Mouse (Mus musculus): Measurements from ENCODE around the gene Olfr938.

Gene Olfr938

DNA sequence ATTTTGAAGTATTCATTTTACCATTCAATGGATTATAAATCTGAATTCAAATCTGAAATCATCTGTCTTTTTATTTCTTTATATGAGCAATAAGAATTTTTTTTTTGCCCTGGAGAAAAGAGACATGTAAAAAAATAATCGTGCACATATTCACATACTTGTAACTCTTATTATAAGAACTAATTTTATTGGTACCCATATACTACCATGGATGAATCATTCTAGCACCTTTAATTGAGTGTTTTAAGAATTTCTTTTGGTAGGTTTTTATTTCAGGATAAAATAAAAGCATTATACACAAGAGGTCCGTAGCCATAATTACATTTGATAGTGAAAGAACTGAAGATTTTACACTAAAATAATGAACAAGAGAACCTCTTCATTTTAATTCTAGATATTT, at the start of gene Olfr938:
Gene Olfr938, minus strand, starts transcription at position 101 of the 400 bp plus-strand sequence.
- no peak for DNase-seq (ENCODE audit: low spot score in 2 of 2)

DNA sequence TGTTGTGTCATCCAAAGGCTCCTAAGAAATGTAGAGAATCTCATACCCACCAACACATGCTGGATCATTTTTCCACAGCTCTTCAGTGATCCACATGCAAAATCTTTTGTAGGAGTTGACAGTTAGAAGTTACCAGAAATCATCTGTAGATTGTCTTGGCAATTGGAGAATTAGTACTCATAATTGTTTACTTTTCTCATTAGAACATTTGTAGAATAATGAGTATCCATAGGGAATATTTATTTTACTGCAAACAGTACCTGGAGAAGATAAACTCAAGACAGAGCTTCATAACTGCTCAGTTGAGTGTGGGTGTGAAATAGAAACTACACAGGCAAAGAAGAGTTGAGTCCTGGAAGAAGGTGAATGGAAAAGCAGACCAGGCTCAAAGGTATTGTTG, 49.1 kb upstream of the Olfr938 start, which contains the start of gene Olfr27:
Gene Olfr27, plus strand, starts transcription at position 301 of the 400 bp plus-strand sequence.
- DNase-seq (ENCODE audit: low spot score in 2 of 2), result no peak

DNA sequence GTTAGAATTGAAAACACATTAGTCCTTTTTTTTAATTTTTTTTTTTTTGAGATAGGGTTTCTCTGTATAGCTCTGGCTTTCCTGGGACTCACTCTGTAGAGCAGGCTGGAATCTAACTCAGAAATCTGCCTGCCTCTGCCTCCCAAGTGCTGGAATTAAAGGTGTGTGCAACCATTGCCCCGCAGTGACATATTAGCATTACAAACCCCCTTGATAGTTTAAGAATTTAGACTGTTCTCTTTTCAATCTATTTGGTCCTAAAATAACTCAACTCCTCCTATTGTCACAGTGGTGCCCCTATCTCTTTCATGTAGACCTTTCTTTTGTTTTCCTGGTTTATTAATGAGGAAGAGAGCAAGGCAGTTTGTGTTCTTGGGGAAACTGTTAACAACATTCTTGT, 48.6 kb upstream of the Olfr938 start:
- no peak for DNase-seq (ENCODE audit: low spot score in 2 of 2)

DNA sequence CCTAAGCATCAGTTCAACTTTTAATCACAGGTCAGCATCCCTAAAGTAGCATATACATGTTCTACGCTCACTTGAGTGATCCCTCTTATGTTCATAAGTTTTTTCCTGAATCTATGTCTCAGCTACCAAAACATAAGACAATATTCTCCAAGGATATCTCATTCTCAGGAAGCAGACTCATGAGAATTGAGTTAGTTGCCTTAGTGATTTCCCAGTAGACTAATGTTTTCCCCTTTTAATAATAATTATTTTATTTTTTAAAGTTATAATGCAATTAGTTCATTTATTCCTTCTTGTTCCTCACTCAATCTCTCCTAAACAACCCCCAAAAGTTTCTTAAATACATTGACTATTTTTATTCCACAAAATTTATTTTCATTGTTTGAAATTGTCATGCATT, 13.8 kb downstream of the Olfr938 start, which contains the start of gene Olfr937:
Gene Olfr937, minus strand, starts transcription at position 101 of the 400 bp plus-strand sequence.
- DNase-seq (ENCODE audit: low spot score in 2 of 2), result no peak

All from spleen, postnatal 10 days (tissue).